Mouse (Mus musculus) embryo, embryonic 9.5 days (tissue): ENCODE results near the gene Fkbp6.

Experiments used
- DNase-seq: peaks from one replicate; pipeline ENCODE4 v3.0.0-alpha.2; 2017; ENCODE audit errors: extremely low spot score

Gene Fkbp6

GRCm38 (mm10) chr5:135276597-135276996, 73.2 kb downstream of the Fkbp6 start:
- DNase-seq, result peak; percentile 60

GRCm38 (mm10) chr5:135274663-135275396, 75.0 kb downstream of the Fkbp6 start:
- DNase-seq, result peak; percentile 61

GRCm38 (mm10) chr5:135271563-135272165, 78.2 kb downstream of the Fkbp6 start:
- DNase-seq, result no peak

- DNase-seq, result no peak
These were observed 79.5 kb downstream of the Fkbp6 start for GRCm38 (mm10) chr5:135270361-135270760.

GRCm38 (mm10) chr5:135269451-135269850, 80.4 kb downstream of the Fkbp6 start:
- no peak for DNase-seq

- no peak for DNase-seq
These were observed 85.3 kb downstream of the Fkbp6 start for GRCm38 (mm10) chr5:135264548-135264947.

- peak; percentile 66 for DNase-seq
These were observed 85.9 kb downstream of the Fkbp6 start for GRCm38 (mm10) chr5:135263866-135264503.

- DNase-seq, result no peak
These were observed 91.3 kb downstream of the Fkbp6 start for GRCm38 (mm10) chr5:135258280-135259150.

GRCm38 (mm10) chr5:135257559-135257958, 92.3 kb downstream of the Fkbp6 start:
- no peak for DNase-seq

- DNase-seq, result no peak
These were observed 93.7 kb downstream of the Fkbp6 start for GRCm38 (mm10) chr5:135256166-135256565.

GRCm38 (mm10) chr5:135253741-135254401, 96.0 kb downstream of the Fkbp6 start:
- peak; percentile 85 for DNase-seq

GRCm38 (mm10) chr5:135251079-135251454, 98.8 kb downstream of the Fkbp6 start, which contains the start of gene Fzd9:
Fzd9 (minus strand) TSS chr5:135251230.
- peak; percentile 88 for DNase-seq

- DNase-seq, result no peak
These were observed 99.4 kb downstream of the Fkbp6 start for GRCm38 (mm10) chr5:135250186-135251078.

GRCm38 (mm10) chr5:135248956-135249676, 100.7 kb downstream of the Fkbp6 start:
- DNase-seq, result no peak

GRCm38 (mm10) chr5:135247337-135247736, 102.5 kb downstream of the Fkbp6 start:
- DNase-seq, result no peak

GRCm38 (mm10) chr5:135246531-135246930, 103.3 kb downstream of the Fkbp6 start:
- no peak for DNase-seq

GRCm38 (mm10) chr5:135243166-135243565, 106.7 kb downstream of the Fkbp6 start:
- DNase-seq, result no peak

GRCm38 (mm10) chr5:135242608-135243007, 107.2 kb downstream of the Fkbp6 start:
- DNase-seq, result no peak

GRCm38 (mm10) chr5:135242136-135242535, 107.7 kb downstream of the Fkbp6 start:
- DNase-seq, result no peak
